In genomic region chr5:120895231-120895900, GRCm38 (mm10) we compare ENCODE assay signal across 36 mouse cellular contexts. TPM values are rescaled to one million over a fixed set of nuclear protein-coding genes. Genes with fewer than 3 reads are reported as not detected.
A peak's percentile ranks its signal among the peaks of the same experiment; 100 is the strongest.
DNase-seq lines count a peak whose midpoint lies in the region; ATAC-seq and TF ChIP-seq lines count a peak whose summit lies in the region.
"Had no signal": no experiment of that assay in that cellular context is flagged by ENCODE, and none has a peak within 500 bp of the region (broad histone marks: within the 10 kb centered on the region; RNA-seq: fewer than 3 reads in every experiment).

No protein-coding gene starts in this region.

- no peak for ATAC-seq in forebrain, embryonic 11.5 days (replicated peaks; ENCODE audit: low FRiP score)
- no peak for ATAC-seq in forebrain, embryonic 13.5 days
- ATAC-seq: forebrain, embryonic 15.5 days; hindbrain, embryonic 16.5 days; intestine, postnatal 0 days; Patski had no signal

- no peak overlapping the region for H3K9ac ChIP-seq in forebrain, embryonic 11.5 days (ENCODE audit: low read length)
- no peak overlapping the region for H3K9ac ChIP-seq in forebrain, embryonic 13.5 days
- no peak overlapping the region for H3K9ac ChIP-seq in ES-Bruce4 (ENCODE audit: low read depth, poor library complexity, severe bottlenecking)
- H3K9ac ChIP-seq: embryonic facial prominence, embryonic 13.5 days; forebrain, embryonic 15.5 days; hindbrain, embryonic 13.5 days had no signal

- WGBS in forebrain, embryonic 11.5 days = 87% methylated on average over 11 of the region's 11 CpGs
- WGBS in forebrain, embryonic 13.5 days = 87% methylated on average over 11 of the region's 11 CpGs
- 79% methylated on average over 11 of the region's 11 CpGs for WGBS in heart, embryonic 10.5 days

- peak; percentile 13 for DNase-seq in forebrain, embryonic 11.5 days (ENCODE audit: low spot score)
- DNase-seq in heart, embryonic 10.5 days (ENCODE audit: low spot score) = peak; percentile 63
- no peak for DNase-seq in heart, postnatal 36 days
- peak; percentile 93 for DNase-seq in R1 (ENCODE audit: low read depth, low spot score)
- no peak for DNase-seq in frontal cortex, postnatal 36 days (ENCODE audit: low spot score in 2 of 2)
- no peak for DNase-seq in left cerebral cortex, adult 8-10 months (ENCODE audit: low spot score in 2 of 2)
- DNase-seq: adrenal gland, postnatal 10 days; cerebellum, adult 11-12 months; cerebellum, adult 8-10 months; cerebellum, postnatal 10 days; cerebellum, postnatal 36 days; embryo, embryonic 11 days; gastrocnemius, adult 2 months; gastrocnemius, postnatal 14 days; heart, adult 2 months; kidney, adult 2 months had no signal

- TF ChIP-seq POLR2A in ES-Bruce4 (IDR thresholded peaks at IDR 0.05; ENCODE audit: insufficient read depth, low read length) = no peak

- H3K4me1 ChIP-seq in forebrain, embryonic 11.5 days (replicated peaks; ENCODE audit: control insufficient read depth, insufficient read depth, low read length) = no peaks in the 10 kb centered on the region
- H3K4me1 ChIP-seq in forebrain, embryonic 13.5 days = no peaks in the 10 kb centered on the region
- H3K4me1 ChIP-seq in heart, embryonic 10.5 days = no peaks in the 10 kb centered on the region
- no peaks in the 10 kb centered on the region for H3K4me1 ChIP-seq in ES-Bruce4 (ENCODE audit: control insufficient read depth, insufficient read depth, low read length)
- H3K4me1 ChIP-seq: embryonic facial prominence, embryonic 10.5 days; embryonic facial prominence, embryonic 13.5 days; forebrain, embryonic 15.5 days; hindbrain, embryonic 10.5 days; hindbrain, embryonic 13.5 days had no signal

- TF ChIP-seq EP300 in ES-Bruce4 (IDR thresholded peaks at IDR 0.05; ENCODE audit: insufficient read depth, low read depth, low read length) = no peak

- H3K4me2 ChIP-seq in forebrain, embryonic 11.5 days (ENCODE audit: low read depth, low read length, severe bottlenecking) = no peak overlapping the region
- H3K4me2 ChIP-seq in forebrain, embryonic 13.5 days = no peak overlapping the region
- H3K4me2 ChIP-seq: embryonic facial prominence, embryonic 13.5 days; forebrain, embryonic 15.5 days; heart, embryonic 11.5 days; hindbrain, embryonic 13.5 days had no signal

- no peak overlapping the region for H3K27ac ChIP-seq in forebrain, embryonic 11.5 days (ENCODE audit: low read depth, low read length)
- no peak overlapping the region for H3K27ac ChIP-seq in forebrain, embryonic 13.5 days
- no peak overlapping the region for H3K27ac ChIP-seq in heart, embryonic 10.5 days
- H3K27ac ChIP-seq in ES-Bruce4 (ENCODE audit: insufficient read depth, low read length) = peak overlapping the region; percentile 76
- H3K27ac ChIP-seq: embryonic facial prominence, embryonic 10.5 days; embryonic facial prominence, embryonic 13.5 days; forebrain, embryonic 15.5 days; gastrocnemius, adult 2 months; heart, adult 2 months; hindbrain, embryonic 10.5 days; hindbrain, embryonic 13.5 days had no signal

- intact Hi-C loops in heart, postnatal 36 days (cut with DNase I) = no loop called here

- no peak overlapping the region for H3K4me3 ChIP-seq in forebrain, embryonic 11.5 days (ENCODE audit: low read depth, low read length)
- H3K4me3 ChIP-seq in forebrain, embryonic 13.5 days = no peak overlapping the region
- no peak overlapping the region for H3K4me3 ChIP-seq in heart, embryonic 10.5 days
- H3K4me3 ChIP-seq in ES-Bruce4 (ENCODE audit: low read depth, low read length) = no peak overlapping the region
- H3K4me3 ChIP-seq: embryonic facial prominence, embryonic 10.5 days; embryonic facial prominence, embryonic 13.5 days; erythroblast, embryonic 14.5 days; forebrain, embryonic 15.5 days; gastrocnemius, adult 2 months; heart, adult 2 months; hindbrain, embryonic 10.5 days; hindbrain, embryonic 13.5 days had no signal

- H3K27me3 ChIP-seq in forebrain, embryonic 11.5 days (ENCODE audit: control insufficient read depth, insufficient read depth, low read length) = no peaks in the 10 kb centered on the region
- H3K27me3 ChIP-seq in forebrain, embryonic 13.5 days = no peaks in the 10 kb centered on the region
- H3K27me3 ChIP-seq in heart, embryonic 10.5 days (ENCODE audit: insufficient read depth, poor library complexity, severe bottlenecking) = no peaks in the 10 kb centered on the region
- H3K27me3 ChIP-seq in ES-Bruce4 (ENCODE audit: control insufficient read depth, insufficient read depth, low read length, poor library complexity, severe bottlenecking) = no peaks in the 10 kb centered on the region
- H3K27me3 ChIP-seq: embryonic facial prominence, embryonic 13.5 days; forebrain, embryonic 15.5 days; hindbrain, embryonic 13.5 days; Patski had no signal

- no peak for TF ChIP-seq CTCF in ES-Bruce4 (IDR thresholded peaks at IDR 0.05; ENCODE audit: low read depth, low read length)

- no peaks in the 10 kb centered on the region for H3K36me3 ChIP-seq in forebrain, embryonic 11.5 days (ENCODE audit: control insufficient read depth, insufficient read depth, low read length)
- H3K36me3 ChIP-seq in forebrain, embryonic 13.5 days (ENCODE audit: poor library complexity, severe bottlenecking) = no peaks in the 10 kb centered on the region
- no peaks in the 10 kb centered on the region for H3K36me3 ChIP-seq in heart, embryonic 10.5 days
- H3K36me3 ChIP-seq in ES-Bruce4 (ENCODE audit: control insufficient read depth, insufficient read depth, low read length, poor library complexity, severe bottlenecking) = no peaks in the 10 kb centered on the region
- H3K36me3 ChIP-seq: embryonic facial prominence, embryonic 10.5 days; embryonic facial prominence, embryonic 13.5 days; forebrain, embryonic 15.5 days; hindbrain, embryonic 10.5 days; hindbrain, embryonic 13.5 days had no signal

- H3K9me3 ChIP-seq in forebrain, embryonic 11.5 days (ENCODE audit: control insufficient read depth, low read length) = no peaks in the 10 kb centered on the region
- no peaks in the 10 kb centered on the region; the same call in 1 of the 2 replicates for H3K9me3 ChIP-seq in forebrain, embryonic 13.5 days (replicated peaks)
- H3K9me3 ChIP-seq in heart, embryonic 10.5 days = no peaks in the 10 kb centered on the region
- H3K9me3 ChIP-seq in ES-Bruce4 (replicated peaks; ENCODE audit: control insufficient read depth, insufficient read depth, low read length, poor library complexity, severe bottlenecking) = peaks cover 14% of the 10 kb centered on the region
- H3K9me3 ChIP-seq: embryonic facial prominence, embryonic 10.5 days; embryonic facial prominence, embryonic 13.5 days; forebrain, embryonic 15.5 days; hindbrain, embryonic 10.5 days had no signal

RNA-seq across cellular contexts. Expression of gene Oas1g, which starts 8.0 kb away (rescaled TPM):
- not detected in 2 replicates for polyA plus RNA-seq in forebrain, embryonic 11.5 days (2014; fragmentation: Nextera tagmentation; extraction: Ambion mirVana)
- polyA plus RNA-seq in forebrain, embryonic 13.5 days (2015; fragmentation: Nextera tagmentation; extraction: Ambion mirVana) = 0.12 TPM in 1 of 2 replicates, not detected in the other
- not detected in 2 replicates for polyA plus RNA-seq in heart, embryonic 10.5 days (2016; fragmentation: Nextera tagmentation; extraction: Ambion mirVana)
- under 1 TPM in 1 of 2 experiments, not detected in 1; 0.73 TPM for total RNA-seq in heart, postnatal 36 days (2021)
- polyA plus RNA-seq in ES-Bruce4 (2011; ENCODE audit: insufficient read depth, insufficient read length, low read depth, missing spikeins) = 0.97 and 1.5 TPM in 2 replicates
- 1 to 10 TPM in 1 of 4 experiments, under 1 TPM in 1, not detected in 2; 0.27 to 1.4 TPM for total RNA-seq in left cerebral cortex, adult 8-10 months (2022)
- total RNA-seq: gastrocnemius, postnatal 4 days had no signal
- polyA plus RNA-seq: embryonic facial prominence, embryonic 10.5 days; erythroblast, embryonic 14.5 days; heart, embryonic 11.5 days had no signal

RNA-seq across cellular contexts. Expression of gene Oas1a, which starts 12.0 kb away (rescaled TPM):
- polyA plus RNA-seq in forebrain, embryonic 11.5 days (2014; fragmentation: Nextera tagmentation; extraction: Ambion mirVana) = 0.35 and 0.60 TPM in 2 replicates
- 0.26 and 0.53 TPM in 2 replicates for polyA plus RNA-seq in forebrain, embryonic 13.5 days (2015; fragmentation: Nextera tagmentation; extraction: Ambion mirVana)
- 0.26 and 0.38 TPM in 2 replicates for polyA plus RNA-seq in heart, embryonic 10.5 days (2016; fragmentation: Nextera tagmentation; extraction: Ambion mirVana)
- total RNA-seq in heart, postnatal 36 days (2021) = 1 to 10 TPM in 1 of 2 experiments, under 1 TPM in 1; 0.75 to 2.1 TPM
- 2.3 TPM in 1 of 2 replicates, not detected in the other for polyA plus RNA-seq in ES-Bruce4 (2011; ENCODE audit: insufficient read depth, insufficient read length, low read depth, missing spikeins)
- under 1 TPM; 0.20 to 0.86 (median 0.57) TPM for total RNA-seq in left cerebral cortex, adult 8-10 months (2022)
- total RNA-seq: gastrocnemius, postnatal 14 days had no signal
- polyA plus RNA-seq: erythroblast, embryonic 14.5 days had no signal

RNA-seq across cellular contexts. Expression of gene Oas1d, which starts 19.0 kb away (rescaled TPM):
- polyA plus RNA-seq in forebrain, embryonic 11.5 days (2014; fragmentation: Nextera tagmentation; extraction: Ambion mirVana) = not detected in 2 replicates
- not detected in 2 replicates for polyA plus RNA-seq in forebrain, embryonic 13.5 days (2015; fragmentation: Nextera tagmentation; extraction: Ambion mirVana)
- not detected in 2 replicates for polyA plus RNA-seq in heart, embryonic 10.5 days (2016; fragmentation: Nextera tagmentation; extraction: Ambion mirVana)
- not detected for total RNA-seq in heart, postnatal 36 days (2021)
- 0.35 and 0.45 TPM in 2 replicates for polyA plus RNA-seq in ES-Bruce4 (2011; ENCODE audit: insufficient read depth, insufficient read length, low read depth, missing spikeins)
- total RNA-seq in left cerebral cortex, adult 8-10 months (2022) = not detected
- total RNA-seq: adrenal gland, adult 18-20 months; adrenal gland, postnatal 4 days; gastrocnemius, adult 2 months; gastrocnemius, postnatal 14 days; gastrocnemius, postnatal 4 days; heart, adult 2 months; heart, postnatal 25 days had no signal
- polyA plus RNA-seq: cortical plate, adult 2 months; embryonic facial prominence, embryonic 10.5 days; embryonic facial prominence, embryonic 13.5 days; erythroblast, embryonic 14.5 days; forebrain, embryonic 15.5 days; heart, adult 2 months; heart, embryonic 11.5 days; heart, embryonic 14.5 days; heart, postnatal 0 days; hindbrain, embryonic 10.5 days; hindbrain, embryonic 13.5 days; kidney, adult 2 months; kidney, embryonic 14.5 days; Patski had no signal

RNA-seq across cellular contexts. Expression of gene Oas1h, which starts 34.1 kb away (rescaled TPM):
- not detected in 2 replicates for polyA plus RNA-seq in forebrain, embryonic 11.5 days (2014; fragmentation: Nextera tagmentation; extraction: Ambion mirVana)
- polyA plus RNA-seq in forebrain, embryonic 13.5 days (2015; fragmentation: Nextera tagmentation; extraction: Ambion mirVana) = not detected in 2 replicates
- not detected in 2 replicates for polyA plus RNA-seq in heart, embryonic 10.5 days (2016; fragmentation: Nextera tagmentation; extraction: Ambion mirVana)
- total RNA-seq in heart, postnatal 36 days (2021) = not detected
- not detected in 2 replicates for polyA plus RNA-seq in ES-Bruce4 (2011; ENCODE audit: insufficient read depth, insufficient read length, low read depth, missing spikeins)
- total RNA-seq in left cerebral cortex, adult 8-10 months (2022) = not detected
- total RNA-seq: adrenal gland, adult 18-20 months; adrenal gland, postnatal 10 days; gastrocnemius, adult 2 months; gastrocnemius, postnatal 14 days; gastrocnemius, postnatal 4 days; heart, adult 2 months; heart, postnatal 25 days had no signal
- polyA plus RNA-seq: cortical plate, adult 2 months; embryonic facial prominence, embryonic 10.5 days; embryonic facial prominence, embryonic 13.5 days; erythroblast, embryonic 14.5 days; forebrain, embryonic 15.5 days; heart, adult 2 months; heart, embryonic 11.5 days; heart, embryonic 14.5 days; heart, postnatal 0 days; hindbrain, embryonic 10.5 days; hindbrain, embryonic 13.5 days; hindbrain, embryonic 16.5 days; intestine, postnatal 0 days; kidney, adult 2 months; kidney, embryonic 14.5 days; Patski had no signal

RNA-seq across cellular contexts. Expression of gene Oas1f, which starts 48.2 kb away (rescaled TPM):
- polyA plus RNA-seq in forebrain, embryonic 11.5 days (2014; fragmentation: Nextera tagmentation; extraction: Ambion mirVana) = not detected in 2 replicates
- not detected in 2 replicates for polyA plus RNA-seq in forebrain, embryonic 13.5 days (2015; fragmentation: Nextera tagmentation; extraction: Ambion mirVana)
- polyA plus RNA-seq in heart, embryonic 10.5 days (2016; fragmentation: Nextera tagmentation; extraction: Ambion mirVana) = not detected in 2 replicates
- not detected for total RNA-seq in heart, postnatal 36 days (2021)
- polyA plus RNA-seq in ES-Bruce4 (2011; ENCODE audit: insufficient read depth, insufficient read length, low read depth, missing spikeins) = not detected in 2 replicates
- total RNA-seq in left cerebral cortex, adult 8-10 months (2022) = not detected
- total RNA-seq: adrenal gland, adult 18-20 months; adrenal gland, postnatal 10 days; adrenal gland, postnatal 4 days; gastrocnemius, adult 2 months; gastrocnemius, postnatal 14 days; gastrocnemius, postnatal 4 days; heart, adult 2 months; heart, postnatal 25 days had no signal
- polyA plus RNA-seq: cortical plate, adult 2 months; embryonic facial prominence, embryonic 10.5 days; embryonic facial prominence, embryonic 13.5 days; erythroblast, embryonic 14.5 days; forebrain, embryonic 15.5 days; heart, adult 2 months; heart, embryonic 11.5 days; heart, embryonic 14.5 days; heart, postnatal 0 days; hindbrain, embryonic 10.5 days; hindbrain, embryonic 13.5 days; hindbrain, embryonic 16.5 days; intestine, postnatal 0 days; kidney, embryonic 14.5 days; Patski had no signal

Comparison
In these comparisons a context has a peak if more than half of its experiments do, and no peak if none do; other contexts are left out.
1. DNase-seq: peak in forebrain, embryonic 11.5 days (single experiment), heart, embryonic 10.5 days (single experiment) and R1 (single experiment); none in heart, postnatal 36 days (0 of 2), frontal cortex, postnatal 36 days (0 of 2) and left cerebral cortex, adult 8-10 months (0 of 2).